8 mouse cellular contexts compared by ENCODE assay signal in genomic region chr5:64367426-64367825, GRCm38 (mm10).
DNase-seq lines count a peak whose midpoint lies in the region; ATAC-seq and TF ChIP-seq lines count a peak whose summit lies in the region.

No protein-coding gene starts in this region.

- TF ChIP-seq CTCF in lung, embryonic 14.5 days (IDR thresholded peaks at IDR 0.05; ENCODE audit: low read depth), result no peak

- H3K4me2 ChIP-seq in embryonic facial prominence, embryonic 13.5 days, result peak overlapping the region; percentile 31
- H3K4me2 ChIP-seq in lung, embryonic 14.5 days, result 0 out of 2 replicates have a peak overlapping the region, but pooled peaks have one; percentile 23

- peaks cover 38% of the 10 kb centered on the region for H3K4me1 ChIP-seq in embryonic facial prominence, embryonic 13.5 days
- peaks cover 28% of the 10 kb centered on the region for H3K4me1 ChIP-seq in embryonic facial prominence, embryonic 10.5 days
- H3K4me1 ChIP-seq in brown adipose tissue, adult 24 weeks (ENCODE audit: control insufficient read depth, insufficient read depth, insufficient read length, low read length), result peaks cover 36% of the 10 kb centered on the region
- peaks cover 16% of the 10 kb centered on the region for H3K4me1 ChIP-seq in lung, embryonic 14.5 days (ENCODE audit: insufficient read depth)

- H3K9me3 ChIP-seq in embryonic facial prominence, embryonic 13.5 days, result no peaks in the 10 kb centered on the region
- H3K9me3 ChIP-seq in embryonic facial prominence, embryonic 10.5 days, result 0 out of 2 replicates have a peak, but pooled peaks cover 5% of the 10 kb centered on the region
- no peaks in the 10 kb centered on the region for H3K9me3 ChIP-seq in lung, embryonic 14.5 days (ENCODE audit: low read depth, low read length)

- no peak for DNase-seq in embryonic facial prominence, embryonic 10.5 days (ENCODE audit: low spot score)
- peak; percentile 73 to 83 for DNase-seq in gastrocnemius, postnatal 4 days (ENCODE audit: low spot score in 2 of 2)
- DNase-seq in kidney, adult 18-20 months, result peak; percentile 88
- DNase-seq in lung, embryonic 14.5 days, result peak; percentile 91
- peak; percentile 69 for DNase-seq in right cerebral cortex, postnatal 25 days
- DNase-seq in thymus, postnatal 14 days, result no peak

- ATAC-seq in embryonic facial prominence, embryonic 13.5 days (ENCODE audit: insufficient number of reproducible peaks, insufficient read depth, low FRiP score, low TSS enrichment, low read depth), result no peak
- peak; percentile 77 for ATAC-seq in lung, embryonic 14.5 days (ENCODE audit: insufficient read depth)

- no peak overlapping the region for H3K9ac ChIP-seq in embryonic facial prominence, embryonic 13.5 days
- no peak overlapping the region for H3K9ac ChIP-seq in lung, embryonic 14.5 days

- H3K36me3 ChIP-seq in embryonic facial prominence, embryonic 13.5 days, result no peaks in the 10 kb centered on the region
- H3K36me3 ChIP-seq in embryonic facial prominence, embryonic 10.5 days (replicated peaks), result no peaks in the 10 kb centered on the region
- no peaks in the 10 kb centered on the region for H3K36me3 ChIP-seq in lung, embryonic 14.5 days (ENCODE audit: insufficient read depth)

- H3K27me3 ChIP-seq in embryonic facial prominence, embryonic 13.5 days, result no peaks in the 10 kb centered on the region
- no peaks in the 10 kb centered on the region for H3K27me3 ChIP-seq in embryonic facial prominence, embryonic 10.5 days (replicated peaks; ENCODE audit: low read depth, poor library complexity, severe bottlenecking)
- no peaks in the 10 kb centered on the region for H3K27me3 ChIP-seq in lung, embryonic 14.5 days (ENCODE audit: insufficient read depth, low read length)

- H3K4me3 ChIP-seq in embryonic facial prominence, embryonic 13.5 days, result no peak overlapping the region
- no peak overlapping the region for H3K4me3 ChIP-seq in embryonic facial prominence, embryonic 10.5 days
- H3K4me3 ChIP-seq in brown adipose tissue, adult 24 weeks (ENCODE audit: insufficient read depth, low read depth, low read length), result no peak overlapping the region
- H3K4me3 ChIP-seq in lung, embryonic 14.5 days (ENCODE audit: low read depth, low read length), result no peak overlapping the region

- peak overlapping the region; percentile 34; the same call in 1 of the 2 replicates for H3K27ac ChIP-seq in embryonic facial prominence, embryonic 13.5 days
- H3K27ac ChIP-seq in embryonic facial prominence, embryonic 10.5 days (replicated peaks), result no peak overlapping the region
- peak overlapping the region; percentile 55; the same call in 1 of the 2 replicates for H3K27ac ChIP-seq in brown adipose tissue, adult 24 weeks (replicated peaks; ENCODE audit: low read depth, low read length)
- H3K27ac ChIP-seq in lung, embryonic 14.5 days (ENCODE audit: low read depth), result peak overlapping the region; percentile 83

- WGBS in embryonic facial prominence, embryonic 13.5 days, result 24% methylated on average over 8 of the region's 8 CpGs
- WGBS in embryonic facial prominence, embryonic 10.5 days, result 40% methylated on average over 8 of the region's 8 CpGs
- 11% methylated on average over 8 of the region's 8 CpGs for WGBS in lung, embryonic 14.5 days

Comparison
In these comparisons a context has a peak if more than half of its experiments do, and no peak if none do; other contexts are left out.
1. DNase-seq: peak in gastrocnemius, postnatal 4 days (2 of 2), kidney, adult 18-20 months (single experiment), lung, embryonic 14.5 days (single experiment) and right cerebral cortex, postnatal 25 days (single experiment); none in embryonic facial prominence, embryonic 10.5 days (single experiment) and thymus, postnatal 14 days (single experiment).